Mouse (Mus musculus) midbrain, postnatal 0 days (tissue): ENCODE data around the gene Fbxo24. TPM values are rescaled to one million over a fixed set of nuclear protein-coding genes. Genes with fewer than 3 reads are reported as not detected.

Source experiments
- ATAC-seq: fragments of 200-750 bp; cut with Nextera tagmentation; 2 replicates; pipeline ENCODE4 v1.8.0; 2017; ENCODE audit warnings: moderate number of reproducible peaks, mild to moderate bottlenecking, moderate TSS enrichment, moderate library complexity; ENCODE audit not compliant: low FRiP score
- DNase-seq: peaks from one replicate; pipeline ENCODE4 v3.0.0-alpha.2; 2015; ENCODE audit warnings: low spot score
- H3K27ac ChIP-seq: fragments of 300-500 bp; sonication (generic); 2 replicates; pipeline ENCODE4 v1.5.1; 2014; ENCODE audit warnings: low read depth, mild to moderate bottlenecking, low read length, mixed read lengths
- H3K27me3 ChIP-seq: fragments of 300-500 bp; sonication (generic); 2 replicates; pipeline ENCODE4 v1.6.1; 2014; ENCODE audit warnings: low read length, control low read depth, mixed read lengths; ENCODE audit not compliant: insufficient read depth
- H3K36me3 ChIP-seq: fragments of 300-500 bp; sonication (generic); 2 replicates; pipeline ENCODE4 v1.6.1; 2014; ENCODE audit warnings: low read length, control low read depth, mixed read lengths; ENCODE audit not compliant: insufficient read depth
- H3K4me1 ChIP-seq: fragments of 300-500 bp; sonication (generic); 2 replicates; pipeline ENCODE4 v1.6.1; 2014; ENCODE audit warnings: mild to moderate bottlenecking, control low read depth, antibody characterized with exemption, low read length, mixed read lengths; ENCODE audit not compliant: insufficient read depth
- H3K4me2 ChIP-seq: fragments of 300-500 bp; sonication (generic); 2 replicates; pipeline ENCODE4 v1.6.1; 2014; ENCODE audit warnings: low read depth, mild to moderate bottlenecking, low read length, mixed read lengths; ENCODE audit not compliant: poor library complexity, severe bottlenecking
- H3K4me3 ChIP-seq: fragments of 300-500 bp; sonication (generic); 2 replicates; pipeline ENCODE4 v1.5.1; 2014; ENCODE audit warnings: low read depth, mild to moderate bottlenecking, low read length, moderate library complexity
- H3K9ac ChIP-seq: fragments of 300-500 bp; sonication (generic); replicated peaks from 2 replicates; pipeline ENCODE4 v1.6.1; 2014; ENCODE audit warnings: mild to moderate bottlenecking, low read length, moderate library complexity, mixed read lengths; ENCODE audit not compliant: poor library complexity, severe bottlenecking
- H3K9me3 ChIP-seq: fragments of 300-500 bp; sonication (generic); 2 replicates; pipeline ENCODE4 v1.6.1; 2016; ENCODE audit warnings: low read length, control low read depth
- CTCF ChIP-seq: IDR thresholded peaks from 2 replicates; pipeline ENCODE4 v1.5.1; 2016; ENCODE audit warnings: antibody characterized with exemption, mild to moderate bottlenecking
- WGBS: fragments of 180-500 bp; shearing (Covaris S2); extraction: QIAGEN DNeasy Blood & Tissue Kit; methylation state at CpG from one replicate; pipeline ENCODE4 v1.1.7; 2014; 5-methylcytosine and 5-hydroxymethylcytosine counted together
- polyA plus RNA-seq: library from polyadenylated mRNA; unstranded; fragments of >200 nt; fragmentation: Nextera tagmentation; extraction: Ambion mirVana; gene quantifications from 2 replicates; pipeline ENCODE4 v1.2.1, GENCODE M21; 2015
- total RNA-seq: library from RNA; depleted of rRNA; stranded (reverse); fragments of >200 nt; gene quantifications from 2 replicates; pipeline ENCODE4 v1.2.3, GENCODE M21; 2014

Fbxo24 gene
- total and polyA plus RNA-seq, 2 experiments from 2014 or later, result 0.09 TPM; not detected in 1

GRCm38 (mm10) chr5:137654746-137655145 lies 25.9 kb upstream of the Fbxo24 start:
- peak; percentile 75 for TF ChIP-seq CTCF
- peak; percentile 57 for DNase-seq
- Histone ChIP-seq H3K4me3 (no peak overlapping the region), H3K4me2 (no peak overlapping the region), H3K27me3 (no peaks in the 10 kb centered on the region), H3K9me3 (no peaks in the 10 kb centered on the region), H3K9ac (no peak overlapping the region), H3K4me1 (0 out of 2 replicates have a peak, but pooled peaks cover 2% of the 10 kb centered on the region), H3K36me3 (peaks cover 17% of the 10 kb centered on the region), H3K27ac (no peak overlapping the region)
- ATAC-seq, result no peak
- WGBS, result 79% methylated on average over 7 of the region's 7 CpGs

DNA sequence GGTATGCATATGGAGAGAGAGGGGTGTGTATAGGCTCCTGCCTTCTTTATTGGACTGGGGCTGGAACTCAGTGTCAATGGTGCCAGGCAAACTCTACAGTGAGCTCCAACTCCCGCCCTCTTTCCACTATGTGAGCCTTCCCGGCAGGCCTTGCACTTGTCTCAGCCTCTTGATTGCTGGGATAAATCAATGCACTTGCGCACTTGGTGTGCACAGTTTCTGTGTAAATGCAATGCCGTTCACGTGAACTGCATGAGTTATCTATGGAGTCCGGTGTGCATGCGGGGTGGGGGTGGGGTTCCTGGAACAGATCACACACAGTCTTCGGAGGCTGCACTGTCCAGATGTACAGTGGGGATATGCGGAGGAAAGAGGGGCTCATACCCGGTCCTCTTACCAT lies 24.6 kb upstream of the Fbxo24 start:
- WGBS, result 95% methylated on average over 10 of the region's 10 CpGs
- peaks cover 17% of the 10 kb centered on the region for H3K36me3 ChIP-seq
- ATAC-seq (no peak), DNase-seq (no peak)
- H3K4me3 ChIP-seq, result no peak overlapping the region
- H3K4me1 ChIP-seq, result peaks cover 8% of the 10 kb centered on the region; the same call in 1 of the 2 replicates
- no peaks in the 10 kb centered on the region for H3K27me3 ChIP-seq
- no peaks in the 10 kb centered on the region for H3K9me3 ChIP-seq
- H3K9ac ChIP-seq, result no peak overlapping the region
- no peak overlapping the region for H3K4me2 ChIP-seq
- no peak for TF ChIP-seq CTCF
- H3K27ac ChIP-seq, result no peak overlapping the region

DNA sequence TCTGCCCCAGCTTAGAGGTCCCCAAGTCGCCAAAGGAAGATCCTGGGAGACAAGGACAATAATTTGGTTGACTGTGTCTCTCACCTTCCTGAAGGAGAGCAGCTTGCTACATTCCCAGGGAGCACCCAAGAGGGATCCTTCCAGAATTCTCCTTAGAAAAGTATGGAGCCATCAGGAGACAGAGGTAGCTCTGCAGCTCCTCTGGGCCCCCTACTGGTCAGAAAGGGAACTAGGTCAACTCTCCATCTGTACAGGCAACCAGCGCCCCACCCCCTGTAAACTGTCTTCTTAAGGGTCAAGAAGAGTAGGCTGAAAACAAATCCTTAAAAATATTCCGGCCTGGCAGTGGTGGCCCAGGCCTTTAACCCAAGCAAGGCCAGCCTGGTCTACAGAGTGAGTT lies 23.7 kb upstream of the Fbxo24 start:
- Histone ChIP-seq H3K9ac (no peak overlapping the region), H3K9me3 (no peaks in the 10 kb centered on the region), H3K36me3 (peaks cover 17% of the 10 kb centered on the region), H3K4me1 (peaks cover 13% of the 10 kb centered on the region; the same call in 1 of the 2 replicates), H3K27ac (no peak overlapping the region), H3K4me3 (no peak overlapping the region), H3K4me2 (no peak overlapping the region), H3K27me3 (no peaks in the 10 kb centered on the region)
- ATAC-seq (0 out of 2 replicates have a peak, but pooled peaks have one; percentile 31), DNase-seq (peak; percentile 82)
- peak; percentile 83 for TF ChIP-seq CTCF
- WGBS, result 24% methylated on average over 3 of the region's 3 CpGs

GRCm38 (mm10) chr5:137649669-137650571 lies 21.1 kb upstream of the Fbxo24 start:
- DNase-seq, result no peak
- Histone ChIP-seq H3K27ac (peak overlapping the region; percentile 38; the same call in 1 of the 2 replicates), H3K9ac (peak overlapping the region; percentile 42; the same call in 1 of the 2 replicates)

GRCm38 (mm10) chr5:137649251-137649650 lies 20.4 kb upstream of the Fbxo24 start:
- Histone ChIP-seq H3K9ac (no peak overlapping the region), H3K9me3 (no peaks in the 10 kb centered on the region), H3K4me3 (no peak overlapping the region), H3K4me2 (no peak overlapping the region), H3K36me3 (peaks cover 16% of the 10 kb centered on the region), H3K27ac (peak overlapping the region; percentile 69; the same call in 1 of the 2 replicates), H3K4me1 (peaks cover 13% of the 10 kb centered on the region; the same call in 1 of the 2 replicates), H3K27me3 (peaks cover 19% of the 10 kb centered on the region; the same call in 1 of the 2 replicates)
- WGBS, result 28% methylated on average over 4 of the region's 4 CpGs
- DNase-seq (no peak), ATAC-seq (no peak)
- no peak for TF ChIP-seq CTCF

More at GRCm38 (mm10) chr5:137649669-137650571, 21.1 kb upstream of the Fbxo24 start:
- H3K4me2 ChIP-seq, result no peak overlapping the region
- H3K4me3 ChIP-seq, result no peak overlapping the region
- no peak for TF ChIP-seq CTCF
- H3K9me3 ChIP-seq, result no peaks in the 10 kb centered on the region
- peaks cover 17% of the 10 kb centered on the region for H3K36me3 ChIP-seq
- peaks cover 13% of the 10 kb centered on the region; the same call in 1 of the 2 replicates for H3K4me1 ChIP-seq
- H3K27me3 ChIP-seq, result peaks cover 15% of the 10 kb centered on the region; the same call in 1 of the 2 replicates
- WGBS, result 16% methylated on average over 18 of the region's 18 CpGs
- no peak for ATAC-seq
